Mouse (Mus musculus): Measurements from ENCODE around the gene Cyp2d10.
"Not testable (repeated sequence)": the region's sequence is repeated elsewhere in the genome, so short reads cannot be mapped to it uniquely, and the experiment has no call there.

The Cyp2d10 gene

GRCm38 (mm10) chr15:82401516-82401915 lies 5.5 kb downstream of the Cyp2d10 start:
- DNase-seq (ENCODE audit: extremely low read depth, low read depth, low spot score) = no peak

- not testable (repeated sequence) for DNase-seq (ENCODE audit: extremely low read depth, low read depth, low spot score)
These were observed 11.0 kb downstream of the Cyp2d10 start for GRCm38 (mm10) chr15:82395955-82396354.

GRCm38 (mm10) chr15:82393922-82394321 lies 13.1 kb downstream of the Cyp2d10 start, which contains the start of gene Cyp2d11:
TSS of gene Cyp2d11 (minus strand) at chr15:82394022.
- not testable (repeated sequence) for DNase-seq (ENCODE audit: extremely low read depth, low read depth, low spot score)

- DNase-seq (ENCODE audit: extremely low read depth, low read depth, low spot score) = not testable (repeated sequence)
These were observed 17.1 kb downstream of the Cyp2d10 start for GRCm38 (mm10) chr15:82389916-82390315.

- DNase-seq (ENCODE audit: extremely low read depth, low read depth, low spot score) = no peak
These were observed 21.3 kb downstream of the Cyp2d10 start for GRCm38 (mm10) chr15:82385729-82386128.

- no peak for DNase-seq (ENCODE audit: extremely low read depth, low read depth, low spot score)
These were observed 24.6 kb downstream of the Cyp2d10 start for GRCm38 (mm10) chr15:82382441-82382840.

- DNase-seq (ENCODE audit: extremely low read depth, low read depth, low spot score) = no peak
These were observed 26.3 kb downstream of the Cyp2d10 start for GRCm38 (mm10) chr15:82380714-82381062.

GRCm38 (mm10) chr15:82379871-82380713 lies 26.9 kb downstream of the Cyp2d10 start, which contains the start of gene Cyp2d22:
TSS of gene Cyp2d22 (minus strand) at chr15:82380260.
- DNase-seq (ENCODE audit: extremely low read depth, low read depth, low spot score) = no peak

GRCm38 (mm10) chr15:82379511-82379870 lies 27.5 kb downstream of the Cyp2d10 start:
- DNase-seq (ENCODE audit: extremely low read depth, low read depth, low spot score) = no peak

- no peak for DNase-seq (ENCODE audit: extremely low read depth, low read depth, low spot score)
These were observed 28.5 kb downstream of the Cyp2d10 start for GRCm38 (mm10) chr15:82378261-82379180.

GRCm38 (mm10) chr15:82377701-82378100 lies 29.3 kb downstream of the Cyp2d10 start:
- DNase-seq (ENCODE audit: extremely low read depth, low read depth, low spot score) = no peak

- no peak for DNase-seq (ENCODE audit: extremely low read depth, low read depth, low spot score)
These were observed 30.4 kb downstream of the Cyp2d10 start for GRCm38 (mm10) chr15:82376393-82377138.

- no peak for DNase-seq (ENCODE audit: extremely low read depth, low read depth, low spot score)
These were observed 31.1 kb downstream of the Cyp2d10 start for GRCm38 (mm10) chr15:82375855-82376254.

GRCm38 (mm10) chr15:82374437-82374836 lies 32.6 kb downstream of the Cyp2d10 start:
- DNase-seq (ENCODE audit: extremely low read depth, low read depth, low spot score) = no peak

- no peak for DNase-seq (ENCODE audit: extremely low read depth, low read depth, low spot score)
These were observed 34.0 kb downstream of the Cyp2d10 start for GRCm38 (mm10) chr15:82372991-82373390.

- DNase-seq (ENCODE audit: extremely low read depth, low read depth, low spot score) = no peak
These were observed 34.5 kb downstream of the Cyp2d10 start for GRCm38 (mm10) chr15:82372446-82372845.

- DNase-seq (ENCODE audit: extremely low read depth, low read depth, low spot score) = no peak
These were observed 38.1 kb downstream of the Cyp2d10 start for GRCm38 (mm10) chr15:82368851-82369250.

GRCm38 (mm10) chr15:82368146-82368545 lies 38.8 kb downstream of the Cyp2d10 start:
- no peak for DNase-seq (ENCODE audit: extremely low read depth, low read depth, low spot score)

- DNase-seq (ENCODE audit: extremely low read depth, low read depth, low spot score) = not testable (repeated sequence)
These were observed 42.4 kb downstream of the Cyp2d10 start for GRCm38 (mm10) chr15:82364561-82364960.

- not testable (repeated sequence) for DNase-seq (ENCODE audit: extremely low read depth, low read depth, low spot score)
These were observed 43.2 kb downstream of the Cyp2d10 start for GRCm38 (mm10) chr15:82363801-82364200.

- no peak for DNase-seq (ENCODE audit: extremely low read depth, low read depth, low spot score)
These were observed 44.8 kb downstream of the Cyp2d10 start for GRCm38 (mm10) chr15:82362234-82362633.
